Mouse (Mus musculus) gastrocnemius, adult 2 months (tissue): ENCODE data around the gene Pitpnb. TPM values are rescaled to one million over a fixed set of nuclear protein-coding genes. Genes with fewer than 3 reads are reported as not detected.

Experiments used
- DNase-seq: peaks from one replicate; pipeline ENCODE4 v3.0.0; 2022
- H3K27ac ChIP-seq: fragments of 200-600 bp; 2 replicates; pipeline ENCODE4 v1.8.1; 2022; ENCODE audit warnings: mild to moderate bottlenecking
- H3K4me3 ChIP-seq: fragments of 200-600 bp; 2 replicates; pipeline ENCODE4 v1.8.1; 2022; ENCODE audit warnings: mild to moderate bottlenecking, moderate library complexity
- CTCF ChIP-seq: fragments of 200-600 bp; IDR thresholded peaks from 2 replicates; pipeline ENCODE4 v1.8.1; 2022; ENCODE audit warnings: antibody characterized with exemption, mild to moderate bottlenecking, moderate library complexity
- intact Hi-C: fragments of 180-260 bp; cut with DNase I; formaldehyde crosslinking; loops from one replicate; pipeline ENCODE4 v1.15.1; 2025
- total RNA-seq, 2 experiments: library from RNA; stranded (reverse); gene quantifications; 2 replicates each; pipeline ENCODE4 v1.2.3; 2021

Gene Pitpnb
- total RNA-seq, 2 experiments from 2014 or later, result 20.7 to 25.8 TPM

DNA sequence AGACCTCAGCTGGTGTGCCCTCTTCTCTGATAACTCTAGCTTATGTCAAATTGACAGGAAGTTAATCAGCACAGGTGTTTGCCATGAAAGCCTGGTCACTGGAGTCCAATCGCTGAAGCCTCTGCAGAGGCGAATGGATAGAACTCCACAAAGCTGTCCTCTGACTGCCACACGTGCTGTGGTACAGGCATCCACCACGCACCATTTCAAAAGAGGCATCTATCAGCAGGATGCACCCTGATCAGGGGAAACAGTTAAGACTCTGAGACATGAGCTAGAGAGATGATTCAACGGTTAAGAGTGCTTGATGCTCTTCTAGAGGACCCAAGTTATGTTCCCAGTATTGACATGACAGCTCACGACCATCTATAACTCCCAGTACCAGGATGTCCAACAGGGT, 15.5 kb upstream of the Pitpnb start:
- no peak overlapping the region for H3K4me3 ChIP-seq
- no peak for TF ChIP-seq CTCF
- no peak for DNase-seq
- no peak overlapping the region for H3K27ac ChIP-seq
- intact Hi-C loops, result no loop called here

DNA sequence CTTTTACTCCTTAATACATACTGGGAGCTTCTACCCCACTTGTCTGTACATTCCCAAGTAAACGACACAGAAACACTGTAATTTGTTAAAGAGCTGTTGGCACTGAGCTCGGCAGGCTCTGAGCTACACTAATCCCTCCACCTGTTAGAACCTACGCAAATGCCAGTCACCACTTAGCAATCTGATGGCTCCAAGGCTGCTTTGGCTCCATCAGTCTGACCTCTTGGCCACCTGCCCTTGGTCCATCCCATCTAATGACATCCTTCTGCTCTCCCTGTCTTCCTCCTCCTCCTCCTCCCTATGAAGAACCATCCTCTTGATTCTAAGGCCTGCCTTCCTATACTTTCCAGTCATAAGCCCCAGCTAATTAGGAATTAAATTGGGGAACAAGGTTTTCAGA, 13.0 kb upstream of the Pitpnb start:
- intact Hi-C loops, result no loop called here
- TF ChIP-seq CTCF, result no peak
- no peak for DNase-seq
- Histone ChIP-seq H3K27ac (no peak overlapping the region), H3K4me3 (no peak overlapping the region)

DNA sequence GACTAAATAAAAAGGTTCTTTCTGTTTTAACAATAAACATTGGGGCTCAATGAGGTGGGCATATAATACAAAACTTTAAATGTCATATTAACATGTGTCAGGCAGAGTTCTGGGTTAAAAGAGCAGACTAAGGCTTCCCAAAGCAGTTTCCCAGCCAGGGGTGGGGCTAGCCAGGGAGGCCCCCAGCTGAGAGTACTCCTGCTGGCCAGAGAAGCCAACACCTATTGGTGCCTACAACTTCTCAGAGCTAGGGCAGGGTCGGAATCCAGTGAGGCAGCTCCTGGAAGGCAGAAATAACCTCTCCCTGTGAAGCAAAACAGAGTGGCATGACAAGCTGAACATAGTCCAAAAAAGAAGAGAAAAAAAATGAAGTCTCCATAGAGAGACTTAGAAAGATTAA, 11.6 kb upstream of the Pitpnb start:
- intact Hi-C loops, result no loop called here
- H3K4me3 ChIP-seq, result no peak overlapping the region
- H3K27ac ChIP-seq, result no peak overlapping the region
- DNase-seq, result no peak
- TF ChIP-seq CTCF, result no peak

DNA sequence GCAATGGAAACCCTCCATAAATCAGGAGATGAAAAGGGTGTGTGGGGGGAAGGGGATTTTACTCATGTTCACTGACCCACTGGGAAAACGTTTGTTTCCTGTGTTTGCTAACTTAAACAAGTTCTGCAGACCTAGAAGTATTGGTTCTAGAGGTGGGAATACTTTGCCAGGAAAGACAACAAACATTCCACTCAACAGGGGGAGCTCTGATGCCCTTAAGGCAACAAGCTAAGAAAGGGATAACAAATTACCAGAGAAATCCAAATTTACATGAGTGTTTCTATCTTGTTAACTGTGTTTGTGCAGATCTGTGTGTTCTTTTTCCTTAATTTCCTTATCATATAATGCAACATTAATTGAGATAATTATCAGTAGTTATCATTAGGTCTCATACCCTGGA, 4.8 kb upstream of the Pitpnb start:
- no peak overlapping the region for H3K4me3 ChIP-seq
- intact Hi-C loops, result no loop called here
- peak; percentile 27; the same call in 1 of the 2 replicates for TF ChIP-seq CTCF
- no peak for DNase-seq
- H3K27ac ChIP-seq, result no peak overlapping the region

DNA sequence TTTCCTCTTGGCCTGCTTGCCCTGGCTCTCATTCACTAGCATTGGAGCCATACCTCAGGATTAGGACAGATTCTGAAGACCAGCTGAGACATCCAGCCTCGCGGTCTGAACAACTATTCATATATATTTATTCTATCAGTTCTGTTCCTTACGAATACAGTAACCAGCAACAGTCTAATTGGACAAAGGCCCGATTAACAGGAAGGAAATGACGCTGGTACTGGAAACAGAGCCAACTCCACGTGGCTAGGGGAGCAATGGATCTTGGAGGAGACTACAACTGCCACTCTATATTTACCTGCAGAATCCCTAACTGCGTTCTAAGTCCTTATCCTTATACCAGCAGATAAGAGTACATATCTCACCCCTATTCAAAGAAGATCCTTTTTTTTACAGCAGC, 3.1 kb upstream of the Pitpnb start:
- DNase-seq, result no peak
- Histone ChIP-seq H3K27ac (no peak overlapping the region), H3K4me3 (no peak overlapping the region)
- TF ChIP-seq CTCF, result no peak
- intact Hi-C loops, result no loop called here

DNA sequence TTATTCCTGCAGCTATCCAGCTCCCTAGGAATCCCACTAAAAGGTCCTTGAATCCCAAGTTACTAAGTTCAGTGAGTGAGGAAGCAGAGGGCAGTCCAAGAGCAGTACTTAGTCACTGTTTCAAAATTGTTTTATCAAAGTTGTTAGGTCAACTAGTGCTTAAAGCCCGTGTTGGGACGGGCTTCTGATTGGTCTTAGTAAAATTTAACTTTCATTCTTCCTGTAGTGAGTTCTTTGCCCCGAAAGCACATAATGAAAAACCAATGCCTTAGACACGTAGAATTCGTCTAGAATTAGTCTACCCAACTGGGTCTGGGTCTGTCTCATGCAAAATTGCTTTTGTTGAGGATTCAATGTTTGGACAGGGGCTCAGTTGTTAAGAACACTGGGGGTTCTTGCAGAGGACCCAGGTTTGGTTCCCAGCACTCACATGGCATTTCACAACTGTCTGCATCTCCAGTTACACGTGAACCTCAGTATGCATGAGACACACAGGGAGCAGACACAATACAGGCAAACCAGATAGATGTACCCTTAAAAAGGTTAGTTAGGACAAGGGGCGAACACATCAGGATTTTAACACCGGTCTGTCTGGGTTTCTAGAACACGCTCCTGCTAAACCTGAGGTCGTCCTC, 664 bp upstream of the Pitpnb start:
- peak overlapping the region; percentile 98 for H3K27ac ChIP-seq
- intact Hi-C loops, result no loop called here
- no peak for TF ChIP-seq CTCF
- peak overlapping the region; percentile 99 for H3K4me3 ChIP-seq
- DNase-seq, result no peak

DNA sequence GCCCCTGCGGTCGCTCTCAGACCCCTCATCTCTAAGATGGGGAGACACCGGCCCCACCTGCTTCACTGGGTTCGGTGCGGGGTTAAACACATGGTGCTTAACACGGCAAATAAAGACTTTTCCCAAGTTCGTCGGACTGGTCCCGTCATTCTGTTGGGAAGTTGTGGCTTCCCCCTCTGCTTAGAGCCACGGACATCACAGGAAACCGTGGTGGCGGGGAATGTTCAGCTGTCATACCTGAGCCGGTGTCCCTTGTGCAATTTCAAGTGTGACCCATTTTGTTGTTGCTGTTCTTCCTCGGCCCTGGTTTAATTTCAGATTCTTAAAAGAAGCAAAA, 504 bp downstream of the Pitpnb start:
- TF ChIP-seq CTCF, result no peak
- Histone ChIP-seq H3K4me3 (peak overlapping the region; percentile 99), H3K27ac (peak overlapping the region; percentile 98)
- intact Hi-C loops, result no loop called here
- no peak for DNase-seq

DNA sequence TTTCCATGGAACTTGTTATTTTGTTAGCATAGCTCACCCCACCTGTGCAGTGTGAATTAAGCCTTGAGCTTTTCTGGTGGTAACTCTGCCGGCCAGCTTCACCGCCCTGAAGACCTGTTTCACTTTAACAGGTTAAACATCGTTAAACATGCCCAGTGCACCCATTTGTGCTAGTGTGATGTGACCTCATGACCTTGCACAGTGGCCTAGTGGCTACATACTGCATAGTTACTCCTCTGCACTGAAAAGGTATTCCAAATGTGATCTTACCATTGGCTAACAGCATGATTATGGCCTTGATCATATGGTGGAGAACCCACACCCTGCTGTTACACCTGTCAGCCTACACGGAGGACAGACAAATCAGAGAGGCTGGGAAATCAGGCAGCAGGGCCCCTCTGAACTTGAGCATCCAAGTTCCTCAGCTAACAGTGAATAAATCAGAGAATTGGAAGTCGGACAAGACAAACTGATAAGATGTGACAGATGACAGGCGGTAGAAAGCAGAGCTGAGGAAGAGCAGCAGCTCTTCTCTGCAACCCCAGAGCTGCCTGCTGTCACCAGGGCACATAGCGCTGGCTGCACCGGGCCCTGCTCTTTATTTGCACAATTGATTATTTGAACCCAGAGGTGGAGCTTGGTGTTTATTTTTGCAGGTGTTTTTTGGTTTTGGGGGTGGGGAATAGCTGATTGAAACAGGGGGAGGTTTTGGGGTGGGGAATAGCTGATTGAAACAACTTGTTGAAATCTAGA, 5.6 kb downstream of the Pitpnb start:
- intact Hi-C loops, result no loop called here
- Histone ChIP-seq H3K27ac (no peak overlapping the region), H3K4me3 (no peak overlapping the region)
- DNase-seq, result no peak
- TF ChIP-seq CTCF, result no peak

DNA sequence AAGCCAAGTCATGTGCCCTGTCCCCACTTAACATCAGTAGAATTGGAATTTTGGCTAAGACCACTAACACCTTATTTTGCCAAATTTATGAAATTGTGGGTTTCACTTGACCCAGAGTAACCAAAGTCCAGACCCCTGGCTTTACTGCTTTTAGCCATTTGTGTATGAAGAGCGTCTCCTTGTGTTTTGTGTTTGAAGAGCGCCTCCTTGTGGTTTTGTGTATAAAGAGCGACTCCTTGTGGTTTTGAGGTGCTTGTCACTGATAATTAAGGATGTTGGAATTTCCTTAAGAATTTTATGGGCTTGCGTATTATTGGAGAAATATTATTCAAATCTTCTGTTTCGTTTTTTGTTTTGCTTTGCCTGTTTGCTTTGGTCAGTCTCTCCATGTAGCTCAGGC, 11.0 kb downstream of the Pitpnb start:
- peak; percentile 79 for TF ChIP-seq CTCF

DNA sequence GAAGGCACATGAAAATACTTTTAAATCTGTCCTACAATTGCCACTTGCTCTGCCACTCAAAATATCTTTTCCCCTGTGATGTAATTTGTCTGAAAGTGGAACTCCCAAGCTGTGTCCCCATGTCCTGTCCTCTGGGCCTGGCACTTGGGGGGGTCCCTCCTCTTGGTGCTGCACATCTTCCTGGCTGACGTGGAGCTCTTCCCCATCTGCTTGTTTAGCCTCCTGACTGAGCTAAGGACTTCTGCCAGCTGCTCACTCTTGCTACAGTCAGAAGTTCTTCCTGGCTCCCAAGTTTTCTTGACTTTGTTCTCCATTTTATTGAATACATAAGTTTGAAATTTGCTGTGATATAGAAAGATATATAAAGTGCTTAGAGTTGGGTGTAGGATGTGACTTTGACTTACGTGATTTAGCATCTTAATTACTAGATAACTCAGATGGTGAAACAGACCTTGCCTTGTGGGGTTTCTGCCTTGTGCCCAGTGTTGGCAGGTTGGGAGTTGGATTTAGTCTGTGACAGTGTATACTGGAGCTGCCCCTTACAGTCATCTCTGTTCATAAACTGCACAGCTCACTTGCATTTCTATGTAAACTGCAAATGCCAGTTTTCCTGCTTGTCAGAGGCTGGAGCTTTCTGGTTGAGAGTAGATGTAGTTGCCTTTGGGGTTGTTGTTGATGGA, 14.3 kb downstream of the Pitpnb start:
- intact Hi-C loops, result no loop called here
- H3K4me3 ChIP-seq, result no peak overlapping the region
- no peak overlapping the region for H3K27ac ChIP-seq
- no peak for TF ChIP-seq CTCF
- no peak for DNase-seq

More for the DNA sequence above, 11.0 kb downstream of the Pitpnb start:
- intact Hi-C loops, result loop anchor here (1.0 kb wide), 1 partner anchor 68 kb away; no protein-coding TSS in a partner anchor
- Histone ChIP-seq H3K4me3 (no peak overlapping the region), H3K27ac (no peak overlapping the region)
- DNase-seq, result no peak

DNA sequence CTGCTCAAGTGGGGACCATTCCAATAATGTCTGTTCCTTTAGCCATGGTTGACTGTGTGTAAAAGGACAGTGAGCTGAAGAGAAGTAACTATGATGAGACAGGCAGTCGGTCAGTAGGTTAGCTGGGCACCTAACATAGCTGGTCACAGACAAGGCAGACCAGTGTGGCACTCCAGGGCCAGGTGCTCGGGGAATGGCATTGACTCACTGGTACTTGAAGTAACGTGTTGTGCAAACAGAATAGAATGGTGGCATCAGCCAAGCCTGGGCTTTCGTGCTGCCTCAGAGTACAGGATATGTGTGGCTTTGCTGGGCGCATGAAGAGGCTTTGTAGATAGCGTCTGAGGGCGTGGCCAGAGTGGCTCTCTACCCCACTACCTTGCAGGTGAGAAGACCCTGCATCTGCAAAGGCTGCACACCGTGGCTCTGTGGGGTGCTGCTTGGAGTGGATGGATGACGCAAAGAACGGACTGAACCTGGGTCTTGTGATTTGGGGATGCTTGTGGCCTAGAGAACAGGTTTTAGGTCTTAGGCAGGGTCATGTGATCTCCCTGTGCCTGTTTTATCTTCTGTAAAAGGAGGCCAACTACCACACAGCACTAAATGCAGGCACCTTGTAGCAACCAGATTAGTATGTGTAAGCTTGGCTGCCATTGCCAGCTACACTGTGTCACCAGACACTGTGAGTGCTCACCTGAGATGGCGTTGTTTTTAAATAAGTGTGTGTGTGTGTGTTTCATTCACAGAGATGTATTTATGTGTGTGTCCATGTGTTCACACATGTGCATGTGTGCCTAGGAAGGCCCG, 26.5 kb downstream of the Pitpnb start:
- intact Hi-C loops, result no loop called here
- H3K27ac ChIP-seq, result no peak overlapping the region
- no peak for DNase-seq
- no peak overlapping the region for H3K4me3 ChIP-seq
- TF ChIP-seq CTCF, result no peak

DNA sequence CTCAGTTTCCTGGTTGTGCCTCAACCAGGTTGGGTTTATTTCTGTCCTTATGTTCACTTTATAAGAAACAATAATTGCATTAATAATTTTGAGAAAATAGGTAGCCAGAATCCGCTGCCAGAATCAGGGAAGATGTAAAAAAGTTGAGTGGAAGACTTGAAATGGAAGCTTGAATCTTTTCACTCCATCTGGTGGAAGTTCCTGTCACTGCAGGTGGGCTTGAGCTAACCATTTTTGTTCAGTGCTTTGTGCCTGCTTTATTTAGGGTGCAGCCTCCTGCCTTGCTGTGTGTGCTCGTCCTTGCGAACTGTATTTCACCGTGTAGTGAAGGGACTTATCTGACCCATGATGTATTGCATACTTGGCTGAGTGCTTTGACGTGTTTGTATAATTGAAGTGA, 30.0 kb downstream of the Pitpnb start:
- Histone ChIP-seq H3K27ac (no peak overlapping the region), H3K4me3 (no peak overlapping the region)
- intact Hi-C loops, result no loop called here
- TF ChIP-seq CTCF, result peak; percentile 34
- no peak for DNase-seq

DNA sequence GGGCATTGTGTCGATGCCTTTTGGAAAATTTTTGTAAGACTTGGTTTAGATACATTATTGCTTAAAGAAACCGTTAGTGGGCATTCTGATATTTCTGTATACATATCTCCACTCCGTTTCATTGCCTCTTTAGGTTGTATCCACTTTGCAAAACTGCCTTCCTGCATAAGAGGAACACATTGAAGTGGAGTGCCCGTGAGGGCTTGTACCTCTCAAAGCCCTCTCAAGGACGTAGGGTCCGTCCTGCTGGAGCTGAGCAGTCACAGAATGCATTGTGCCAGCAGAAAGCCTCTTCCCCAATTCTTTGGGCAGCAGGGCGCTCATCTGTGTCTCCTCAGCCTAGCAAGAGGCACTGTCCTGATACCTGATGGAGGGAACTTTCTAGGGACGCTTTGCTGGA, 30.5 kb downstream of the Pitpnb start:
- DNase-seq, result no peak
- no peak overlapping the region for H3K27ac ChIP-seq
- intact Hi-C loops, result no loop called here
- no peak for TF ChIP-seq CTCF
- no peak overlapping the region for H3K4me3 ChIP-seq
